Mouse (Mus musculus) erythroblast, embryonic 14.5 days (primary cell): Measurements from ENCODE around the gene Tspyl4.

Experiments used
- GATA1 ChIP-seq: IDR thresholded peaks from 2 replicates; pipeline ENCODE4 v1.6.1; 2012; ENCODE audit warnings: low read length, inconsistent platforms, mixed read lengths
- TAL1 ChIP-seq: IDR thresholded peaks from 3 replicates; pipeline ENCODE4 v1.6.1; 2012; ENCODE audit warnings: low read length, inconsistent platforms, mixed read lengths

DNA sequence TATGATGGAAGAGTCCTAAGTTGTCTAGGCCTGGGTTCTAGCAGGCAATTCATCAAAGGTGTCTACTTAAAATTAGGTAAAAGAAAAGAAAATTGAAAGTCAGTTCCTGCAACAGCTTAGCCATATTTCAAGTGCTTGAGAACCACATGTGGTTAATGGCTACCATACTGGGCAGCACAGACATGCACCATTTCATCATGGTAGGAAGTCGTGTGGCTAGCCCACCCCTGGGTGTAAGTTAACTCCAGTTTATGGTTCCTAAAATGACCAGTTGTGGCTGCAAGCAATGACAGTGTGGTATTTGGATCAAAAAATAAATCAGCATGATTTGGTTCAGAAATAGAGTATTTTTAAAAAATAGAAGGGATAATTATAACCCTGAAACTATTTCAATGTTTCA lies 44.6 kb downstream of the Tspyl4 start:
- TF ChIP-seq GATA1 (no peak), TAL1 (no peak)
